ENCODE assay signal across 8 mouse cellular contexts in the genomic region with DNA sequence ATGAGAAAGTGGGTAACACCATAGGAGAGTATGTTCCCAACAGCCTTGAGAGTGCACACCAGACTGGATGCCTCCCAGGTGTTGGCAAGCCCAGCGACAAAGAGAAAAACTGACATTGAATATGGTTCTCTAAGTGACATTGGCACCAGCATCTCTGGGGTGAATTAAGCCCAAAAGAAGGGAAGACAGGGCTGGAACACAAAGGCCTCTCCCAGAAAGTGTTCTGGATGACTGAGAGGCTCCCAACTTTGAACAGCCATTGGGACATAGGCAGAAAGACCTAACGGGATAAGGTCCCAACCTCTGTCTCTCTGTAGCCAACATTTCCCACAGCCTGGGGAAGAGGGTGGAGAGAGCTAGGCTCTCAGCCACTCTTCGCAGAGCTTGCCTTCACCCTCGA. TPM values are rescaled to one million over a fixed set of nuclear protein-coding genes. Genes with fewer than 3 reads are reported as not detected.
DNase-seq lines count a peak whose midpoint lies in the region; ATAC-seq and TF ChIP-seq lines count a peak whose summit lies in the region.

No protein-coding gene starts in this region.

- no peak for TF ChIP-seq CTCF in hindbrain, postnatal 0 days (IDR thresholded peaks at IDR 0.05; ENCODE audit: low read depth)

- peak overlapping the region; percentile 98; the same call in 1 of the 2 replicates for H3K4me2 ChIP-seq in kidney, embryonic 15.5 days
- H3K4me2 ChIP-seq in hindbrain, postnatal 0 days (ENCODE audit: low read depth, low read length) = peak overlapping the region; percentile 100
- H3K4me2 ChIP-seq in midbrain, embryonic 16.5 days (ENCODE audit: low read length) = peak overlapping the region; percentile 96

- no peak overlapping the region for H3K9ac ChIP-seq in kidney, embryonic 15.5 days
- peak overlapping the region; percentile 70 for H3K9ac ChIP-seq in hindbrain, postnatal 0 days (replicated peaks; ENCODE audit: low read length)
- no peak overlapping the region for H3K9ac ChIP-seq in midbrain, embryonic 16.5 days (ENCODE audit: low read depth, low read length)

- no peak for DNase-seq in kidney, postnatal 25 days
- no peak for DNase-seq in forebrain, embryonic 10.5 days (ENCODE audit: extremely low spot score, low spot score)
- no peak for DNase-seq in hindbrain, postnatal 0 days (ENCODE audit: low spot score)
- no peak for DNase-seq in ovary, postnatal 14 days (ENCODE audit: low spot score)
- no peak for DNase-seq in embryo, embryonic 11 days

- H3K27ac ChIP-seq in kidney, embryonic 15.5 days = no peak overlapping the region
- H3K27ac ChIP-seq in forebrain, embryonic 10.5 days = peak overlapping the region; percentile 89; the same call in 1 of the 2 replicates
- no peak overlapping the region for H3K27ac ChIP-seq in hindbrain, postnatal 0 days
- no peak overlapping the region for H3K27ac ChIP-seq in midbrain, embryonic 16.5 days (ENCODE audit: low read length)

- H3K9me3 ChIP-seq in kidney, embryonic 15.5 days (replicated peaks) = no peaks in the 10 kb centered on the region
- H3K9me3 ChIP-seq in forebrain, embryonic 10.5 days = no peaks in the 10 kb centered on the region
- no peaks in the 10 kb centered on the region for H3K9me3 ChIP-seq in hindbrain, postnatal 0 days (ENCODE audit: low read length)
- no peaks in the 10 kb centered on the region for H3K9me3 ChIP-seq in midbrain, embryonic 16.5 days (replicated peaks; ENCODE audit: control insufficient read depth, low read length, poor library complexity, severe bottlenecking)

- WGBS in kidney, embryonic 15.5 days = 23% methylated on average over 4 of the region's 4 CpGs
- 20% methylated on average over 4 of the region's 4 CpGs for whole genome bisulfite sequencing in forebrain, embryonic 10.5 days
- 28% methylated on average over 4 of the region's 4 CpGs for WGBS in hindbrain, postnatal 0 days
- 15% methylated on average over 4 of the region's 4 CpGs for whole genome bisulfite sequencing in midbrain, embryonic 16.5 days

- peak overlapping the region; percentile 64 for H3K4me3 ChIP-seq in kidney, embryonic 15.5 days (replicated peaks)
- H3K4me3 ChIP-seq in forebrain, embryonic 10.5 days = peak overlapping the region; percentile 93
- H3K4me3 ChIP-seq in hindbrain, postnatal 0 days (ENCODE audit: low read length) = peak overlapping the region; percentile 79
- peak overlapping the region; percentile 64; the same call in 1 of the 2 replicates for H3K4me3 ChIP-seq in midbrain, embryonic 16.5 days (ENCODE audit: low read depth, low read length)

- H3K36me3 ChIP-seq in kidney, embryonic 15.5 days = no peaks in the 10 kb centered on the region
- peaks cover 45% of the 10 kb centered on the region for H3K36me3 ChIP-seq in forebrain, embryonic 10.5 days (replicated peaks)
- no peaks in the 10 kb centered on the region for H3K36me3 ChIP-seq in hindbrain, postnatal 0 days (ENCODE audit: insufficient read depth, low read length)
- H3K36me3 ChIP-seq in midbrain, embryonic 16.5 days (ENCODE audit: control insufficient read depth, insufficient read depth, low read length) = no peaks in the 10 kb centered on the region

- ATAC-seq in kidney, embryonic 15.5 days (replicated peaks; ENCODE audit: low FRiP score) = no peak
- no peak for ATAC-seq in hindbrain, postnatal 0 days
- ATAC-seq in midbrain, embryonic 16.5 days = no peak
- ATAC-seq in inflammation-experienced regulatory T-cells, adult 6 months = no peak

- peaks cover 33% of the 10 kb centered on the region for H3K4me1 ChIP-seq in kidney, embryonic 15.5 days
- H3K4me1 ChIP-seq in forebrain, embryonic 10.5 days = peaks cover 85% of the 10 kb centered on the region
- 0 out of 2 replicates have a peak, but pooled peaks cover 15% of the 10 kb centered on the region for H3K4me1 ChIP-seq in hindbrain, postnatal 0 days (ENCODE audit: insufficient read depth, low read length)
- peaks cover 14% of the 10 kb centered on the region for H3K4me1 ChIP-seq in midbrain, embryonic 16.5 days (ENCODE audit: control insufficient read depth, insufficient read depth, low read length)

- peaks cover 89% of the 10 kb centered on the region for H3K27me3 ChIP-seq in kidney, embryonic 15.5 days
- H3K27me3 ChIP-seq in forebrain, embryonic 10.5 days (ENCODE audit: poor library complexity, severe bottlenecking) = peaks cover 74% of the 10 kb centered on the region
- H3K27me3 ChIP-seq in hindbrain, postnatal 0 days (ENCODE audit: insufficient read depth, low read length) = 0 out of 2 replicates have a peak, but pooled peaks cover 4% of the 10 kb centered on the region
- H3K27me3 ChIP-seq in midbrain, embryonic 16.5 days (ENCODE audit: control insufficient read depth, insufficient read depth, low read depth, low read length) = no peaks in the 10 kb centered on the region; the same call in 1 of the 2 replicates

RNA-seq across cellular contexts. Expression of a gene that starts 2.0 kb away (rescaled TPM):
- 1.2 and 2.1 TPM in 2 replicates for polyA plus RNA-seq in kidney, embryonic 15.5 days (2015; fragmentation: Nextera tagmentation; extraction: Ambion mirVana)
- polyA plus RNA-seq in forebrain, embryonic 10.5 days (2016; fragmentation: Nextera tagmentation; extraction: Ambion mirVana) = 27.0 and 29.1 TPM in 2 replicates
- 11.2 and 13.5 TPM in 2 replicates for total RNA-seq in hindbrain, postnatal 0 days (2014; rRNA removed)
- 5.4 and 6.8 TPM in 2 replicates for polyA plus RNA-seq in hindbrain, postnatal 0 days (2015; fragmentation: Nextera tagmentation; extraction: Ambion mirVana)
- 5.4 and 6.4 TPM in 2 replicates for polyA plus RNA-seq in midbrain, embryonic 16.5 days (2015; fragmentation: Nextera tagmentation; extraction: Ambion mirVana)
- not detected for polyA plus RNA-seq in inflammation-experienced regulatory T-cells, adult 6 months (2017; shearing (Covaris generic))
